Mouse (Mus musculus) left cerebral cortex, postnatal 25 days (tissue): ENCODE measurements at regions not wholly inside any gene's neighbourhood (a gene's known extent, or its start where the extent isn't known, plus 50 kb on each side); places are given as distances from the start of the nearest gene placed in this dataset.

Source experiments
- DNase-seq, 2 experiments: peaks; one replicate each; pipeline ENCODE4 v3.0.0; 2022; ENCODE audit warnings: low spot score in 2 of 2, mixed read lengths in 1 of 2
- intact Hi-C: fragments of 180-260 bp; cut with DNase I; formaldehyde crosslinking; loops from one replicate; pipeline ENCODE4 v1.15.1; 2025

- intact Hi-C loops: no loop called here
- no peak for DNase-seq
Measured at GRCm38 (mm10) chr1:138771307-138772011, 76.9 kb downstream of the Lhx9 start.

DNA sequence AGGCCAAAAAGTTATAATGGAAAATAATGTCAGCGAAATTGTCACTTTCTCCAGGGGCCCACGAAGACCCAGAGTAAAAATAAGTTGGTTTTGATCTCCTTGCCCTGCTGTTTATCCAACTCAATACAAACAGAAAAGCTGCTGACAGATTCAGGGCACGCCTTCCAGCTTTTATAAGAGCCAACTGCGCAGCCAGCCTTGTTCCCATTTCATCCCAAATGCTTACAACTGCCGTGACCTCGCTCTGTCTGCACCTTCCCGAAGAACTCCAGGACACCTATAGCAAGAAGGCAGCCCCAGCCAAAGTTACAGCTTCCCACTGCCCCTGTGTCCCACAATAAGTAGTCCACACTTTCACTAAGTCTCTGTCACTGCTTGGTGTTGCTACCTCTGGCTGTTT is 85.5 kb downstream of the Lhx9 start:
- intact Hi-C loops: no loop called here

GRCm38 (mm10) chr1:138757777-138758176 is 90.6 kb downstream of the Lhx9 start:
- intact Hi-C loops: no loop called here
- DNase-seq: no peak

More for the DNA sequence above, 85.5 kb downstream of the Lhx9 start:
- no peak for DNase-seq

DNA sequence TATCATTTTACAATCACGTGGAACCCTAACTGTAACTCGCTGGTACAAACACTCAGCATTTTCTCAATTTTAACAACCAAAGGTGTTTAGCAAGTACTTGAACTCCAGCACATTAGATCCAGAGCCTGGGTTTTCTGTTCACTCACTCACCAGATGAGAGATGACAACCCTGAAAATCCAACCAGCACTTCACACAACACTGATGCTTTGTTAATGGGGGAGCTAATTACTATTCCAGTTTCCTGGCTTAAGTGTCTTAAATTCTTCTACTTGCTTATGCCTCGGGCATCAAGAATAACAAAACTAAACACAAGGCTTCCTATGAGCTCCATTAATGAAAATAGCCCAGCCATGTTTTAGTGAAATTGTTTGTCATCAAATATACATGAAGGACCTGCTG is 113.4 kb upstream of the Nek7 start:
- intact Hi-C loops: no loop called here
- no peak for DNase-seq

- intact Hi-C loops: no loop called here
- no peak for DNase-seq
Measured at GRCm38 (mm10) chr1:138731008-138731407, 111.1 kb upstream of the Nek7 start.

- DNase-seq: no peak
- intact Hi-C loops: no loop called here
Measured at GRCm38 (mm10) chr1:138729089-138729699, 109.3 kb upstream of the Nek7 start.

- no peak for DNase-seq
- intact Hi-C loops: no loop called here
Measured at GRCm38 (mm10) chr1:138720728-138721127, 100.8 kb upstream of the Nek7 start.

GRCm38 (mm10) chr1:138719297-138719696 is 99.4 kb upstream of the Nek7 start:
- intact Hi-C loops: no loop called here
- DNase-seq: no peak

GRCm38 (mm10) chr1:138716991-138717390 is 97.0 kb upstream of the Nek7 start:
- DNase-seq: no peak
- intact Hi-C loops: no loop called here

DNA sequence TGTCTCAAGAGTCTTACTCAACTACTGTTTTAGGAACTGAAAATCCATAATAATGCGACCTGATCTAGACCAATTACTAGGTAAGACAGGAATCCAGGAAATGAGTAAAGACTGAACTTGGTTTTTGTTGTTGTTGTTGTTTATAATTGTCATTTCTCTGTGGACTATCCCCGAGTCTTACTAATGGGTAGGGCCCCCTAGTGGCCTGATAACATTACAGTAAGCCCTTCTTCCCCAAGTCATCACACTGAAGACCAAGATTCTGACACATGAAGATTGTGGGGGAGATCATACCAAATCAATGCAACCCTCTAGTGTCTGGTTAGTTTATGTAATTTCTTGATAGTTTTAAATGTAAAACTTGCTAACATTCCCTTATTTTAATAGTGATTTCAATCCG is 95.2 kb upstream of the Nek7 start:
- no peak for DNase-seq
- intact Hi-C loops: no loop called here

DNA sequence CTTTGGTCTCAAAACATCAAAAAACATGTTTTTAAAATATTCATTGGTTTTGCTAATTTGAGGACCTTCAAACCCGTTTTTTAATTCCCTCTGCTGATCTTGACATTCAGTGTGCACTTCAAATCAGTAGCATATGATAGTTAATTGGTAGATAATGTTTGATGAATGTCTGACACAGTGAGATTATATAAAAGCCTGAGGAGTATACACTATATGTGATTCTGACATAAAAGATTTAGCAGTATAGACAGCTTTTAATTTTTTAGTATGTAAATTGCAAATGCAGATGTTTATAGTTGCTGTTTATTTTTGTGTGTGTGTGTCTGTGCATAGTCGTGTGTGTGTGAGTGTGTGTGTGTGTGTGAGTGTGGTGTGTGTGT is 89.3 kb upstream of the Nek7 start:
- no peak for DNase-seq
- intact Hi-C loops: no loop called here

- no peak for DNase-seq
- intact Hi-C loops: no loop called here
Measured at GRCm38 (mm10) chr1:138708507-138709228, 88.7 kb upstream of the Nek7 start.

- intact Hi-C loops: no loop called here
Measured at GRCm38 (mm10) chr1:138707913-138708312, 88.0 kb upstream of the Nek7 start.

DNA sequence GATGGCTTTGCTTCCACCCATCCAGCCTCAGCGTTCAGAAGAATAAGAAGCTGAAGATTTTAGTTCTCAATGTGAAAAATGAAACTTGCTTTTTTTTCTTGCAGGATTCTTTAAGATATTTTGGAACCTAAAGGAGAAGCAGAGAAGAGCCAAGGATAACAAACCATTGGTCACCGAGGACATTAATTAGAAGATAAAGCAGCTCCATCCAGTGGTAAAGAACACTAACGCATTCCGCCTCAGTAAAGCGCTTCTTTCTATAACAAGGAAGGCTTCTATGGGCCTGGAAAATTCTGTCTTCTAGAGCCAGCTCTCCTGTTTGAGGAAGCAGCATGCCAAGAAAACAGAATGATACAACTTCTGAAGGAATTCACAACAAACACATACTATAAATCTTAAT is 83.3 kb upstream of the Nek7 start:
- peak in 1 of 2 experiments; percentile 7 for DNase-seq
- intact Hi-C loops: loop anchor here (2.0 kb wide), 1 partner anchor 374 kb away; no protein-coding TSS in a partner anchor

More at GRCm38 (mm10) chr1:138707913-138708312, 88.0 kb upstream of the Nek7 start:
- DNase-seq: no peak

DNA sequence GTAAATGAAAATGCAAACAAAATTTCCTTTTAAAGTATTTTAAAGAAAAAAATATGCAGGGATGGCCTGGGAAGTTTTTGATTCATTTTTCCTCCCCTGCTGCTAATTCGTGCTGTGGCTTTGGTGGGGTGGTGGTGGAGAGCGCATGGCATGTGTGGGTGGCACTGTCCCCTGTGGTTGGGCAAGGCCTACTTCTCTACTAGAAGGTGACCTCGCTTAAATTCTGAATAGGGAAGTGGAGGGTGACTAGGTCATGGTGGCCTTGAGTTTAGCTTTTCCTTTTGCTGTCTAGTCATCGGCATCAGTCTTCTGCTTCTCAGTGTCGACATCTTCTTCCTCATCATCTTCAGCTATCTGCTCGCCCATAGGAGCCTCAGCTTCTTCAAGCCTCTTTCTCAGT is 69.3 kb upstream of the Nek7 start:
- DNase-seq: no peak
- intact Hi-C loops: no loop called here

- intact Hi-C loops: no loop called here
- DNase-seq: no peak
Measured at GRCm38 (mm10) chr1:138686746-138687145, 66.8 kb upstream of the Nek7 start.

DNA sequence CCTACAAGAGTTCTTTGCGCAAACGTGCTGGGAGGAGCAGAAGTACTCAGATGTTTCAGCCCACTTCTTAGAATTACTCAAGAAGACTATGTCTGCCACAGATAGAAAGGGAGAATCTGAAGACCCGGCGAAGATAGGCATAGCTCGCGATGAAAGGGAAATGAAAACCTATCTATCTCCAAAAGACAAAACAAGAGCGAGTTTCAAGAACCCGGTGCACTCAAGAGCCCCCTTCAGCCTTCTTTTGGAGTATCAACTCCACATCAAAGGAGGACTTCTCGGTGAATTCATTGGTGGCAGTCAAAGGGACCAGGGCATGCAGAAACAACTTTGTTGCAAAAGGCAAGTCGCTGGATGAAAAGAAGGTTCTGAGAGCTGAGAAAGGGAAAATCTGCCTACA is 63.8 kb upstream of the Nek7 start:
- no peak for DNase-seq
- intact Hi-C loops: no loop called here

DNA sequence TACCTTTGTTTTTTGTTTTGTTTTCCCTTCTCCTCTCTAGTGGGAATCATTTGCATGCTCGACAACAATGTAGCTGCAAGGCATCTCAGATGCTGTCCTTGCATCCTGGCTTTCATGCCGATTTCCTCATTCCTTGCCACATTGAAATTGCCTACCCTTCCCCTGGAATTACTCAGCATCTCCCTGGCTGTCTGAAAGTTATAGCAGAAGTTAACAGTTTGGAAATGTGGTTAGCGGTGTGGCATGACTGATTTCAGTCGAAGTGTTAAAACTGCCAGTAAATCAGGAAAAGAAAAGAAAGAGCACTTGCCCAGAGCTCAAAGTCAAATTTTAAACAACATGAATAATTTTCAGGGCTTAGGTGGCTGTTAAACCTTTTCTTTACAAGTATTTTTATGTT is 62.0 kb upstream of the Nek7 start:
- intact Hi-C loops: no loop called here

DNA sequence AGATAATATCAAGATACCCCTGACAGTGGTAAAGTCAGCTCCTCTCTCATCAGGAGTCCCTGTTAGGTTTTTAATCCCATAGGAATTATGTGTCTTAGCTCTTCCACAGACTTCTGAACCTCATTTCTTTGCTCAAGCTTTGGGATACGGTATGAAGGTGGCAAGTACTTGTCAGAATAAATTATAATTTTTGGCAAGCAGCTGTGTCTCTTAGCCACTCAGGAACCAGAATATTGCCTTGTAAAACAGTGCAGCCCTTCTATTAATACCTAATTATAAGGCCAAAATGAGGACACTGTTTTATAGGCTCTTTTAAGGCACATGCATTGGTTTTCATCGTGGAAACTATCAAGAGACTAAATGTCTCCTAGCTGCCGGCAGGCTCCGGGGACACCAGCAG is 54.3 kb upstream of the Nek7 start:
- DNase-seq: no peak
- intact Hi-C loops: no loop called here

More for the DNA sequence above, 62.0 kb upstream of the Nek7 start:
- DNase-seq: no peak
